Mouse (Mus musculus) liver, embryonic 16.5 days (tissue): ENCODE results near the gene Ankrd11. TPM values are rescaled to one million over a fixed set of nuclear protein-coding genes. Genes with fewer than 3 reads are reported as not detected.

ENCODE experiments used
- ATAC-seq: fragments of 200-750 bp; cut with Nextera tagmentation; 2 replicates; pipeline ENCODE4 v1.8.0; 2017; ENCODE audit warnings: low read depth, mild to moderate bottlenecking, moderate number of reproducible peaks, moderate library complexity
- H3K27ac ChIP-seq: fragments of 300-500 bp; sonication (generic); 2 replicates; pipeline ENCODE4 v1.5.1; 2014; ENCODE audit warnings: mild to moderate bottlenecking, low read length
- H3K27me3 ChIP-seq: fragments of 300-500 bp; sonication (generic); 2 replicates; pipeline ENCODE4 v1.6.1; 2014; ENCODE audit warnings: low read depth, low read length, mixed read lengths; ENCODE audit not compliant: control insufficient read depth, insufficient read depth
- H3K36me3 ChIP-seq: fragments of 300-500 bp; sonication (generic); 2 replicates; pipeline ENCODE4 v1.6.1; 2014; ENCODE audit warnings: mild to moderate bottlenecking; ENCODE audit not compliant: control insufficient read depth, insufficient read depth
- H3K4me1 ChIP-seq: fragments of 300-500 bp; sonication (generic); 2 replicates; pipeline ENCODE4 v1.6.1; 2014; ENCODE audit warnings: low read depth, low read length, mixed read lengths; ENCODE audit not compliant: control insufficient read depth
- H3K4me2 ChIP-seq: fragments of 300-500 bp; sonication (generic); 2 replicates; pipeline ENCODE4 v1.6.1; 2014; ENCODE audit warnings: low read depth, low read length, mixed read lengths
- H3K4me3 ChIP-seq: fragments of 300-500 bp; sonication (generic); 2 replicates; pipeline ENCODE4 v1.5.1; 2014; ENCODE audit warnings: low read depth, mild to moderate bottlenecking, low read length
- H3K9ac ChIP-seq: fragments of 300-500 bp; sonication (generic); 2 replicates; pipeline ENCODE4 v1.6.1; 2014; ENCODE audit warnings: low read depth, low read length
- H3K9me3 ChIP-seq: fragments of 300-500 bp; sonication (generic); replicated peaks from 2 replicates; pipeline ENCODE4 v1.6.1; 2016; ENCODE audit warnings: low read length; ENCODE audit not compliant: control insufficient read depth
- WGBS: fragments of 180-500 bp; shearing (Covaris S2); extraction: QIAGEN DNeasy Blood & Tissue Kit; methylation state at CpG from one replicate; pipeline ENCODE4 v1.1.7; 2014; ENCODE audit not compliant: insufficient replicate concordance; 5-methylcytosine and 5-hydroxymethylcytosine counted together
- polyA plus RNA-seq: library from polyadenylated mRNA; unstranded; fragments of >200 nt; fragmentation: Nextera tagmentation; extraction: Ambion mirVana; gene quantifications from 2 replicates; pipeline ENCODE4 v1.2.1, GENCODE M21; 2015

Ankrd11 gene
- polyA plus RNA-seq, 1 experiment from 2014 or later: 8.6 TPM

DNA sequence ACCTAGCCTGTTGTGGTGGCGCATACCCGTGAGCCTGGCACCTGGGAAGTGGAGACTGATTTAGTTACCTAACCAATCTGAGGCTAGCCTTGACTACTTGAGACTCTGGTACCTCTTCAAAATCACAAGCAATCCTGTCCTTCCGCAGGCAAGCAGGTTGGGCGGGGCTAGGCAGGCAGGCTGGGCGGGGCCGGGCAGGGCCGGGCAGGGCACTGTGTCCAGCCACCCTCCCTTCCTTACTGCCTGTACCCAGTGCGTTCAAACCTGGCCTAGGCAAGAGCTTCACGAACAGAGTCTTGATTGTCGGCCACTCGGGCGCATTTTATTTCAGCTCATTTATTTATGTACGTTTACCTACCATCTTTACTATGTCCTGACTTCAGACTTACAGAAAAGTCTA, 182.2 kb downstream of the Ankrd11 start:
- Histone ChIP-seq H3K27me3 (peaks cover 8% of the 10 kb centered on the region), H3K9me3 (no peaks in the 10 kb centered on the region), H3K36me3 (no peaks in the 10 kb centered on the region), H3K27ac (no peak overlapping the region), H3K4me1 (peaks cover 3% of the 10 kb centered on the region), H3K4me3 (no peak overlapping the region), H3K9ac (no peak overlapping the region), H3K4me2 (no peak overlapping the region)
- WGBS: 38% methylated on average over 13 of the region's 13 CpGs
- no peak for ATAC-seq

DNA sequence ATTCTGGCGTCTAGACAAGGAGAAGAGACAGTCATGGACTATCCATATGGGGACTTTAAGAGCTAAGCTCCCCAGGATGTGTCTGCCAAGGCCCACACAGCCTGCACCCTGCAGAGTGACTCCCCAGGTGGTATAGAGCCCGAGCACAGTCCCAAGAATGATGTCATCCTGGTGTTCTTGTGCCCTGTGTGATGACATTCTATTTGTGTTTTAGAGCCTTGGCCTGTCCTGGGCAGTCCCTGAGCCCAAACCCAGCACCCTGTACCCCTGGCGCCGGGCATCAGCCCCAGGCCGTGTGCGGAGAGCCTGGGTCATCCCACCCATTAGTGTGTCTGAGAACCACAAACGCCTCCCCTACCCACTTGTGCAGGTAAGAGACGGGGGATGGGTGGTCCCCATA, 185.8 kb downstream of the Ankrd11 start:
- ATAC-seq: no peak
- peaks cover 3% of the 10 kb centered on the region for H3K4me1 ChIP-seq

DNA sequence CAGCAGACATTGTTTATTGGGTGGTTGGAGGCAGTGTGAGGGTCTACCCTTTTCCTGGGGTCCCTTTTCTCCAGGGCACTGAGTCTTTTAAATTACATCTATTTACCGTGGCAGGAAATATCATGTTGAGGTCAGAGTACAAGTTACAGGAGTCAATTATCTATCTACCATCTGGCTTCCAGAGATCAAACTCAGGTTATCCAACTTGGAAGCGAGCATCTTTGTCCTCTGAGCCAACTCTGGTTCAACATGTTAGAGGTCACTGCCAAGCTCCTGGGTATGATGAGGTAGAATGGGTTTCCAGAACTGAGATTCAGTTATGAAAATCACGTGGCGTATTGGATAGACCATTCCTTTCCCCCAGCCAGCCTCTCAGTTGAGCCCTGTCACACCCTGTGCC, 187.0 kb downstream of the Ankrd11 start:
- H3K9ac ChIP-seq: no peak overlapping the region
- H3K36me3 ChIP-seq: no peaks in the 10 kb centered on the region
- no peaks in the 10 kb centered on the region for H3K9me3 ChIP-seq
- WGBS: 63% methylated on average over 4 of the region's 4 CpGs
- peaks cover 3% of the 10 kb centered on the region; the same call in 1 of the 2 replicates for H3K27me3 ChIP-seq
- ATAC-seq: no peak
- peaks cover 3% of the 10 kb centered on the region for H3K4me1 ChIP-seq
- H3K4me2 ChIP-seq: no peak overlapping the region
- no peak overlapping the region for H3K4me3 ChIP-seq
- no peak overlapping the region for H3K27ac ChIP-seq

More for the DNA sequence above, 185.8 kb downstream of the Ankrd11 start:
- peaks cover 3% of the 10 kb centered on the region for H3K27me3 ChIP-seq
- no peaks in the 10 kb centered on the region for H3K36me3 ChIP-seq
- no peak overlapping the region for H3K9ac ChIP-seq
- no peak overlapping the region for H3K27ac ChIP-seq
- H3K4me2 ChIP-seq: no peak overlapping the region
- no peak overlapping the region for H3K4me3 ChIP-seq
- 61% methylated on average over 8 of the region's 8 CpGs for WGBS
- H3K9me3 ChIP-seq: no peaks in the 10 kb centered on the region

DNA sequence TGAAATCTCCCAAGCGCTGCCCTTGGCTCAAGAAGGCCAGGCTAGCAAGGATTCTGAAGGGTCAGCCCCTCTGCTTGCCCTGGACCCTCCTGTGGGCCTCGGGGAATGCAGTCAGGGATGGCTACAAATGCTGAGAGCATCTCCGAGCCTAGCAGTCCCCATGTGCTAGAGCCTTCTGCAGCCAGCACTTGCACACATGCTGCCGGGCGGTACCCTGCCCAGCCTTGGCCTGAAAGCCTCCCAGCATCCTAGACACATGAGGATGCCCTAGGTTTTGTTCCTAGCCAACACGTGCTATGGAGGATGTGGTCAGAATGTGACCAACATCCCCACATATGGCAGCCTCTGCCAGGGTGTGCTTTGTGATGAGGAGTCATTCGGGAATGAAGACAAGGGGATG, 187.7 kb downstream of the Ankrd11 start:
- no peak for ATAC-seq
- no peak overlapping the region for H3K9ac ChIP-seq
- no peak overlapping the region for H3K4me3 ChIP-seq
- H3K27me3 ChIP-seq: peaks cover 3% of the 10 kb centered on the region; the same call in 1 of the 2 replicates
- 49% methylated on average over 7 of the region's 7 CpGs for WGBS
- H3K27ac ChIP-seq: no peak overlapping the region
- H3K4me2 ChIP-seq: no peak overlapping the region
- H3K9me3 ChIP-seq: no peaks in the 10 kb centered on the region
- no peaks in the 10 kb centered on the region for H3K36me3 ChIP-seq
- no peaks in the 10 kb centered on the region for H3K4me1 ChIP-seq

DNA sequence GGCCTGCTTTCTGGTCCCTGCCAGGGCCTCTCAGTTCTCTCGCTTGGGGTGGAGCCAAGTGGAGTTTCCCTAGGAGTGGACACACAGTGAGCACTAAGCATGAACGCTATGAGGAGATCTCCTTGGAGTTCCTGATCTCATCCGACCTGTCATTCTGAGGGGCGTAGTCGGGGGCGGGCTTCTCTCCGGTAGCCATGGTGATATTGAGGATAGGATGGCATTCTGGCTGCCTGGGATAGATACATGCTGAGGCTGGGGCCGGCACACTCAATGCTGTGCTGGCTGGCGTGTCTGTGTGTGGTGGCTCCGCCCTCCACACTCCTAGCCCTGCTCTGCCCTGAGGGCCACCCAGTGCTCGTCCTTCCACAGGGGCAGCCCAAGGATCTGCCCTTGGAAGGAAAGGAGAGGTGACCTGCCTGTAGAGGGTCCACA, 188.7 kb downstream of the Ankrd11 start:
- Histone ChIP-seq H3K4me1 (peaks cover 1% of the 10 kb centered on the region; the same call in 1 of the 2 replicates), H3K9me3 (no peaks in the 10 kb centered on the region), H3K4me3 (no peak overlapping the region), H3K36me3 (no peaks in the 10 kb centered on the region), H3K4me2 (no peak overlapping the region), H3K27ac (no peak overlapping the region), H3K27me3 (peaks cover 10% of the 10 kb centered on the region; the same call in 1 of the 2 replicates), H3K9ac (no peak overlapping the region)
- ATAC-seq: no peak
- WGBS: 37% methylated on average over 11 of the region's 11 CpGs

DNA sequence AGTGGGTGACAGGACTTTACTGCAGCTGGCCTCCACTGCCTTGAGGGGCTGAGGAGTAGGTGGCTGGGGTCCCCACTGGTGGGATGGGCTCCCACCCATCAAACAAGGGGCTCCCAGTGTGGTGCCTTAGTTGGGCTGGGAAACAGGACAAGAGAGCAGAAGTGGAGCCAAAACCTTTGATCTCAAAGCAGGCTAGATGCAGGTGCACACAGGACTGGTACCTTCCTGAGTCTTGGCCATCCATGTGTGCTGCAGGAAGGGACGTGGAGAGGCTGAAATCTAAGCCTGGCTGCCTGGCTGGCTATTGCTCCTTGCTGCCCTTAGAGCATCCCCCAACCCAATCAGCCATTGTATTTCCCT, 189.6 kb downstream of the Ankrd11 start:
- peaks cover 3% of the 10 kb centered on the region; the same call in 1 of the 2 replicates for H3K4me1 ChIP-seq
- H3K27me3 ChIP-seq: peaks cover 12% of the 10 kb centered on the region; the same call in 1 of the 2 replicates
- H3K9ac ChIP-seq: no peak overlapping the region
- no peak overlapping the region for H3K27ac ChIP-seq
- ATAC-seq: no peak
- no peaks in the 10 kb centered on the region for H3K9me3 ChIP-seq
- H3K4me3 ChIP-seq: no peak overlapping the region
- H3K36me3 ChIP-seq: no peaks in the 10 kb centered on the region
- H3K4me2 ChIP-seq: no peak overlapping the region
- 20% methylated on average over 1 of the region's 1 CpGs for WGBS

DNA sequence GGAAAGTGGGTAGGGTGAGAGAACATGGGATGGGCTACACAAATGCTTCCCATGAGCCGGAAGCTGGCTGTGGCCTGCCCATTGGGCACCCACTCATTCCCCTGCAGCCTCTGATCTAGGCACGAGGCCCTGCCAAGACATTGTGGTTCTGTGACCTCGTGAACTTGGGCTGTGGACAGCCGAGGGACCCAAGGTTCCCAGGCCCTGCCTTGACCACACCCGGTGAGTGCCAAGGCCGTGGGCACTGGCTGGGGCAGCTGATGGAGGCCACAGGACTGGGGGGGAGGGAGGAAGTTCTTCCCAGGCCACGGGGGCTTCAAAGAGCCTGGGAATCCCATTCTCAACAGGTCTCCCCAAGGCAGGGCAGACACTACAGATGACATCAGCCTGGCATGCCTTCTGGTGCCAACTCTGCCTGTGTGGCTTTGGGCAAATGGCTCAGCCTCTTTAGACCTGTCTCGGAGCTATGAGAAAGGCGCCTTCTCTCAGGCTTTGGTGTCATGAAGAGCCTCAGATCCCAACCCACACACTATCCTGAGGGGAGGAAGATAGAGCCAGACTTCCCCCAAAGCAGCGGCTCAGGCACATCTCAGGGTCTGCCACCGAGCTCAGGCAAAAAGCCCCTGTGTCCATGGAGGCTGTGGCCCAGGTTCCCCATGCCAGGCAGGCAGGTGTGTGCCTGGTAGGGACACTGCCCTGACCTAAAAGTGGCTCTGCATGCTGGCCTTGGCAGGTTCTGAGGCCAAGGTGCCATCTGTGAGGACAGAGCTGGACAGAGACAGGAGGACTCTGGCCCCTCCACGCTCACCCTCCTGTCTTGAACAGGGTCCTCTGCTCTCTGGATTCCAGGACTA, 190.2 kb downstream of the Ankrd11 start:
- Histone ChIP-seq H3K27ac (no peak overlapping the region), H3K4me1 (peaks cover 3% of the 10 kb centered on the region; the same call in 1 of the 2 replicates), H3K4me2 (no peak overlapping the region), H3K9ac (no peak overlapping the region), H3K9me3 (no peaks in the 10 kb centered on the region), H3K36me3 (no peaks in the 10 kb centered on the region), H3K4me3 (no peak overlapping the region), H3K27me3 (peaks cover 12% of the 10 kb centered on the region; the same call in 1 of the 2 replicates)
- ATAC-seq: no peak
- 53% methylated on average over 12 of the region's 12 CpGs for WGBS

DNA sequence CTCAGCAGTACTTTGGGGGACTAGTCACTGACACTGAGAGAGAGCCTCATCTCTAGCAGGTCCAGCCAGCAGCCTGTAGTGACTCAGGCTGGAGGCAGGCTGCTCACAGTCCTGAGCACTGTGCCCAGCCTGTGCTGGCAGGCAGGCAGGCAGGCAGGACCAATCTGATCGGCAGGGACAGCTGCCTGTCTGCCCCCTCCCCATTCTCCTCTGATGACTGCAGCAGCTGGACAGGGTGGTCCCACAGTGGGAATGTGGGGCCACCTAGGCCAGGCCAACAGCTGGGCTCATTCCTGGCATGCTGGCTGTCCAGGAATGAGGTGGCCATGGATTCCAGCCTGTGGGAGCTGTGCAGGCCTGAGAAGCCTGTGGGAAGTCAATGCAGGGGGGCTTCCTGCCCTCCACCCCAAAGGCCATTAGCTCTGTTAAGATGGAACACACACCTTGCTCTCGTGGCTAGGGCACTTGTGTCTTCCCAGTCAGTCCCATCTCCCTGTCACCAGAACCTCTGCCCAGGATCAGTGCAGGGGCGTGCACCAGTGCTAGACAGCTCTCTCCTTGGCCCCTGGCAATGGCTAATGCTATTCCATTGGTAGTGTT, 191.3 kb downstream of the Ankrd11 start:
- Histone ChIP-seq H3K4me2 (no peak overlapping the region), H3K9me3 (no peaks in the 10 kb centered on the region), H3K4me3 (no peak overlapping the region), H3K9ac (no peak overlapping the region), H3K4me1 (peaks cover 3% of the 10 kb centered on the region; the same call in 1 of the 2 replicates), H3K27ac (no peak overlapping the region), H3K27me3 (peaks cover 12% of the 10 kb centered on the region; the same call in 1 of the 2 replicates), H3K36me3 (no peaks in the 10 kb centered on the region)
- 49% methylated on average over 3 of the region's 3 CpGs for WGBS
- no peak for ATAC-seq
